Mouse (Mus musculus) liver, postnatal 0 days (tissue): ENCODE measurements at regions not wholly inside any gene's neighbourhood (a gene's known extent, or its start where the extent isn't known, plus 50 kb on each side); places are given as distances from the start of the nearest gene placed in this dataset.

Experiments used
- CTCF ChIP-seq: sonication (generic); IDR thresholded peaks from 2 replicates; pipeline ENCODE4 v1.5.1; 2016; ENCODE audit warnings: antibody characterized with exemption, low read depth
- EP300 ChIP-seq: IDR thresholded peaks from 2 replicates; pipeline ENCODE4 v1.6.1; 2016; ENCODE audit warnings: antibody characterized with exemption, low read depth, mild to moderate bottlenecking

GRCm38 (mm10) chr11:31751274-31751673 lies 79.6 kb upstream of the Bod1 start:
- TF ChIP-seq CTCF (no peak), EP300 (no peak)
